Mouse (Mus musculus): ENCODE results near the gene Arhgef10l. TPM values are rescaled to one million over a fixed set of nuclear protein-coding genes. Genes with fewer than 3 reads are reported as not detected.

Arhgef10l gene
- polyA plus RNA-seq, 1 experiment from 2014 or later = 17.1 TPM

DNA sequence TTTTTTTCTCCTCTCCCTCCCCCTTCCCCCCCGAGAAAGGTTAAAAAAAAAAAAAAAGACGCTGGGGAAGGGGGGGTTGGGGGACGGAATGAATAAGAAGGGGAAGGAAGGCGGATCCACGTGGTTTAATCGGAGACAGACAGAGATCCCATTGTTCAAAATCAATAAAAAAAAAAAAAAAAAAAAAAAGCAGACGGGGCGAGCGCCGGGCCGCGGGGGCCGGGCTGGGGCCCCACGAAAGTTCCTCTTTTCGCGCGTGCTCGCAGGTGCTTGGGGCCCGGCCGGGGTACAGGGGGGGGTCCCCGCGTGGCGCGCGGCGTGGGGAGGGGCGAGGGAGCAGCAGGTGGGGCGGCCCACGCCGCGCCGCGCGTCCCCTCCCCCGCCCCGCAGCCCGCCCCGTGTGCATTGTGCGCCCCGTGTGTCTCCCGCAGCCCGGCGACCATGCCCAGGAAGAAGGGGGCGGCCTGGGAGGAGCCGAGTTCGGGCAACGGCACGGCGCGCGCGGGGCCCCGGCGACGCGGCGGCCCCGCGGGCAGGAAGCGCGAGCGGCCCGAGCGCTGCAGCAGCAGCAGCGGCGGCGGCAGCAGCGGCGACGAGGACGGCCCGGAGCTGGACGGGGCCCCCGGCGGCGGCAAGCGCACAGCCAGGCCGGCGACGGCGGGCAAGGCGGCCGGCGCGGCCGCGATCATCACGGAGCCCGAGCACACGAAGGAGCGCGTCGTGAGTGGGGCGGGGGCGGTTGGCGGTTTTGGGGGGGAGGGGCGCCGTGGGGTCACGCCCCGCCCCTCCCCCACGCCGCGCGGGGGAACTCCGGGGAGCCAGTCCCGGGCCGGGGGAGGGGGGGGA is 36.1 kb upstream of the Arhgef10l start:
- peak overlapping the region; percentile 100 for H3K27ac ChIP-seq
- WGBS = 9% methylated on average over 97 of the region's 107 CpGs
- peak; percentile 65 for DNase-seq (ENCODE audit: low spot score)
- peak overlapping the region; percentile 80 for H3K4me3 ChIP-seq
- no peaks in the 10 kb centered on the region for H3K9me3 ChIP-seq (replicated peaks)
- H3K36me3 ChIP-seq = peaks cover 40% of the 10 kb centered on the region
- H3K4me1 ChIP-seq = peaks cover 56% of the 10 kb centered on the region
- H3K27me3 ChIP-seq (ENCODE audit: low read depth, poor library complexity, severe bottlenecking) = peaks cover 21% of the 10 kb centered on the region

DNA sequence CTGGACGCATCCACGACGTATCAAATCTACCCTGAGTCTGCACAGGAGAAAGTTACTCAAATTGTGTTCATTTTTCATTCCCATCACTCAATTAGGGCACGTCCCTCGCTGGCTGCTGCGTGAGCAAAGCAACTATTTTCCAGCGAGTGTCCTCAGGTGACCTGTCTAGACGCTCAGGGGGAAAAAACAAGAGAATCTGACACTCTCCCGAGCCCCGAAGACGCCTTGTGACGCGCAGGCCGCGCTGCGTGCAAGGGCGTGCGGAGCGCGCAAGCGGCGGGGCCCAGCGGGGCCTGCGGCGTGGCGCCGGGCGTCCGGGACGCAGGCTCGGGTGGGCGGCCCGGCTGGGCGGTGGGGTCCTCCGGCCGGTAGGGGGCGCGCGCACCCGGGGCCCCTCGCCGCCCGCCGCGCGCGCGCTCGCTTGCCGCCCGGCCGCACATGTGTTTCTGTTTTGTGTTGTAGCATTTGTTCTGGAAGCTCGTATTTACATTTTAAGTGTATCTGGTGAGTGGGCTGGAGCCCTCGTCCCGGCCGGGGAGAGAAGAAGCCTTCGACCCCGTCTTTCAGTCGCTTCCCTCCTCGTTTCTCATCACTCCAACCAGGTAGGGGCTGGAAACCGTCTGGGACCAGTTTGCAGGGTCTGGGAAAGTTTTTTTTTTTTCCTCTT is 35.4 kb upstream of the Arhgef10l start:
- Histone ChIP-seq H3K27ac (peak overlapping the region; percentile 100), H3K27me3 (ENCODE audit: low read depth, poor library complexity, severe bottlenecking) (peaks cover 21% of the 10 kb centered on the region), H3K9me3 (replicated peaks) (no peaks in the 10 kb centered on the region), H3K4me3 (peak overlapping the region; percentile 80), H3K36me3 (peaks cover 32% of the 10 kb centered on the region), H3K4me1 (peaks cover 54% of the 10 kb centered on the region)
- WGBS = 2% methylated on average over 61 of the region's 61 CpGs
- peak; percentile 94 for DNase-seq (ENCODE audit: low spot score)

- Histone ChIP-seq H3K4me3 (peak within 1 kb of the TSS; percentile 80), H3K27me3 (ENCODE audit: low read depth, poor library complexity, severe bottlenecking) (peaks cover 21% of the 10 kb centered on the region), H3K36me3 (peaks cover 25% of the 10 kb centered on the region), H3K4me1 (peaks cover 47% of the 10 kb centered on the region), H3K9me3 (replicated peaks) (no peaks in the 10 kb centered on the region), H3K27ac (peak within 1 kb of the TSS; percentile 100)
- DNase-seq (ENCODE audit: low spot score) = peak; percentile 55
- WGBS = 5% methylated on average over 20 of the region's 20 CpGs
These were observed 34.6 kb upstream of the Arhgef10l start, which contains the start of gene Rcc2 for GRCm38 (mm10) chr4:140700269-140701018. Gene Rcc2, plus strand, starts transcription at chr4:140700541.

DNA sequence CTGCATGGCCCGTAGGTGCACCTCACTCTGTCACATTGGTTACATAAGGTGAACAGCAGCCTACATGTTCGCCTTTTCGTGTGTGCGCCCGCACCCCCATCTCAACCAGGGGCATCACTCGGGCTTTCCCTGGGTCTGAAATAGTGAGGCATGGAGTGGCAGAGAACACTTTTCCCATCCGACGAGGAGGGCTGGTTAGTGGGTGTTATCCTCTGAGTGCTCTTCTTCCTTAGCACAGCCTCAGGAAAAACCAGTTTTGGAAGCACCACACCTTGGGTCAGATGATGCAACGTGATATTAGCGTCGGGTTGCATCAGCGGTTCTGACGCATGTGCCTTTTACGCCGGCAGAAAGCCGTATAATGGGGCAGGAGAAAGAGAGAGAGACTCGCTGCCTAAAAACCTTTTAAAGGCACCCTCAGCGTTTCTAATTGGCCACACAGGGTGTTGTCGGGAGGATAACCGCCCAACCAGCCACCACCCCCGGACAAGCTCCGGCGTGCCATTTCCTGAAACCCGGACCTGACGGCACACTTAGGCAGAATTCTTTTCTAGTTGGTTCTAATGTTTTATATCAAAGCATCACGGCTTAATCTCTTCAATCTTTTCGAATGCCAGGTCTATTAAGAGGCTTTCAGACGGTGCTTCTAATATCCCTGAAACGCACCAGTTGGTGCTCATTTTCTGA is 33.8 kb upstream of the Arhgef10l start:
- 6% methylated on average over 29 of the region's 29 CpGs for WGBS
- Histone ChIP-seq H3K27ac (peak overlapping the region; percentile 100), H3K4me1 (peaks cover 46% of the 10 kb centered on the region), H3K27me3 (ENCODE audit: low read depth, poor library complexity, severe bottlenecking) (peaks cover 21% of the 10 kb centered on the region), H3K9me3 (replicated peaks) (no peaks in the 10 kb centered on the region), H3K4me3 (peak overlapping the region; percentile 80), H3K36me3 (peaks cover 16% of the 10 kb centered on the region)
- peak; percentile 67 for DNase-seq (ENCODE audit: low spot score)

DNA sequence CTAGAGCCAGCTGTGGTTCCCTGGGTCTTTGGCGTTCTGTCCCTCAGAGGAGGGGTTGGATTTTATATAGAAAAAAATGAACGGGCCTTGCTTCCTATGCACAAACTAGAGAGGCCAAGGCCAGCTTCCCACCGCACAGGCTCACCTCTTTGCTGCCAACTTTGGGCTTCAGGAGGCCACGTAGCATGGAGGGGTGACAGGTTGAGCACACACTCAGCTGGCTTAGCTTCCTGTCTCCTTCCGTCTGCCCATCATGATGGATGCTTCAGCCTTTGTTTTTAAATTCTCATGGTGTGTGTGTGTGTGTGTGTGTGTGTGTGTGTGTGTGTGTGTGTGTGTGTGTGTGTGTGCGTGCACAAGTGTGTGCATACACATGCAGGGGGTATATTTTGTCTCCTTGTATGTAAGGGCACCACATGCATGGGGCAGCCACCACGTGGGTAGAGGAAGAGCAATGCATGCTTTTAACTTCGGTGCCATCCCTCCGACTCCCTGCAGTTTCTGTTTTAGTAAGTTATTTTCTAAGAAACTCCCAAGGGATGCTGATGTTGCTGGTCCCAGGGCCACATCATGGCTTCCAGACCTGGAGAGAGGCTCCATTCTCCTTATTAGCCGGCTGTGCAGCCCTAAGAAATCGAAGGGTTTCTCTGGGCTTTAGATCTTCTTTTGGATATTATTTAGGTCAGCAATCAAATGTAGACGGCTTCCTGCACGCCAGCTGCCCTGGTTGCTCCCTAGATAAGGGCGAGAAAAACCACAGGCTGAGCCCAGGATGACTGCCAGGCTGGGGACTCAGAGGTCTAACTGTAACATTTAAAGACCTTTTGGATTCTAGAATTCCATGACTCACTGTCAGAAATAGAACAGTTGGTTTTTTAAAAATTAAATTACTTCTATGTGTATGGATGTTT is 30.1 kb upstream of the Arhgef10l start:
- no peak overlapping the region for H3K27ac ChIP-seq
- 84% methylated on average over 14 of the region's 14 CpGs for WGBS
- no peak overlapping the region for H3K4me3 ChIP-seq
- DNase-seq (ENCODE audit: low spot score) = no peak
- peaks cover 28% of the 10 kb centered on the region for H3K4me1 ChIP-seq
- no peaks in the 10 kb centered on the region for H3K36me3 ChIP-seq
- H3K27me3 ChIP-seq (ENCODE audit: low read depth, poor library complexity, severe bottlenecking) = peaks cover 21% of the 10 kb centered on the region
- H3K9me3 ChIP-seq (replicated peaks) = no peaks in the 10 kb centered on the region

DNA sequence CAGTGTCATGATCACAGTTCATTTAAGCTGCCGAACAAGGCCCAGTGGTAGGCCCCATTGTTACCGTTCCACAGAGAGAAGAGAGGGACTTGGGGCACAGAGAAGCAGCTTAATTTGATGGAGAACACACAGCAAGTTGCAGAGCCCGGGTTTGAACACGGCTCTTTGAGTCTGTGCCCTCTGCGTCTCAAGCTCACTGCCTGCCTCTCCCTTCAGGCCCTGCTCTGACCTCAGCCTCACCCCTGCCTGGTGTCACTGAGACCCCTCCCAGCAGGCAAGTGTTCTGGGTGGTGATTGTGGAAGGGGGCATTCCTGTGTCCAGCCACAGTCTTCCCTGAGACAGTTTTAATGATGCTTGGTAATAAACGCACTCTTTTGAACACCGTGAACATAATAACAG is 29.3 kb upstream of the Arhgef10l start:
- no peak overlapping the region for H3K4me3 ChIP-seq
- H3K9me3 ChIP-seq (replicated peaks) = no peaks in the 10 kb centered on the region
- peaks cover 21% of the 10 kb centered on the region for H3K27me3 ChIP-seq (ENCODE audit: low read depth, poor library complexity, severe bottlenecking)
- no peak for DNase-seq (ENCODE audit: low spot score)
- H3K4me1 ChIP-seq = peaks cover 26% of the 10 kb centered on the region
- WGBS = 79% methylated on average over 7 of the region's 7 CpGs
- no peaks in the 10 kb centered on the region for H3K36me3 ChIP-seq
- H3K27ac ChIP-seq = peak overlapping the region; percentile 42; the same call in 1 of the 2 replicates

DNA sequence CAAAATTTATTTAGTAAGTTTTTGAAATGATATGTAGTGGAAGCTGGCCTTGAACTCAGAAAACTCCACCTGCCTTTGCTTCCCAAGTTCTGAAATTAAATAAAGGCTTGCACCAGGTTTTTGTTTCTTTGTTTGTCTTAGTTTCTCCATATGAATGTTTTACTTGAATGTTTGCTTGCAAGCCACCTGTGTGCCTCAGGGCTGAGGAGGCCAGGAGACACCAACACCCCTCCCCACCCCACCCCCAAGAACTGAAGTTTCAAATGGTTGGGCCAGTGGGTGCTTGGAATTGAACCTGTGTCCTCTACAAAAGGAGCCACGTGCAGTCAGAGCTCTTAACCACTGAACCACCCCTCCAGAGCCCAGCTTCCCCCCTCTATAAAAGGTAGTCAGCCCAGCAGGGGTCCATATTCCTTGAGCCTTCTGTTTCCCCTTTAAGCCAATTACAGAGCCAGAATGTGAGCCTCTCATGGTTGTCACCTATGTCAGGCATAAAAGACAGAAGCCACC is 28.8 kb upstream of the Arhgef10l start:
- no peak for DNase-seq (ENCODE audit: low spot score)
- peak overlapping the region; percentile 42; the same call in 1 of the 2 replicates for H3K27ac ChIP-seq
- H3K27me3 ChIP-seq (ENCODE audit: low read depth, poor library complexity, severe bottlenecking) = peaks cover 18% of the 10 kb centered on the region
- H3K4me1 ChIP-seq = peaks cover 22% of the 10 kb centered on the region
- 56% methylated on average over 1 of the region's 1 CpGs for WGBS
- H3K36me3 ChIP-seq = no peaks in the 10 kb centered on the region
- no peaks in the 10 kb centered on the region for H3K9me3 ChIP-seq (replicated peaks)
- no peak overlapping the region for H3K4me3 ChIP-seq

DNA sequence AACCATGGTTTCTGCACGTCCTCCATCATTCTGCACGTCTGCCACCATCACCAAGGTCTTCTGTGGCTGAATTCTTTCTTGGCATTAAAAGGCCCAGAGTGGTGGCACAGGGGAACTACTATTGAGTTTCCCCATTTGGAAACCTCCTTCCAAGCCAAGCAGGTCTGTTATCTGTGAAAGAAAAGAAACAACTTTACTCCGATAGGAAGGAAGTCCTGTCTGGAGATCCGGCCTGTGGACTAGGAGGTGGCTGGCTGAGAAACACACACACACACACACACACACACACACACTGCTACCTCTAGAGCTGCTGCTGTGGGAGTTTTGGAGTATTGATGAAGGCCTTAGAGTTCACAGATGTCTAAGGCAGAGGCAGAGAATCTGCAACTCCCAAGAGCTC is 27.7 kb upstream of the Arhgef10l start:
- Histone ChIP-seq H3K4me3 (no peak overlapping the region), H3K27me3 (ENCODE audit: low read depth, poor library complexity, severe bottlenecking) (peaks cover 7% of the 10 kb centered on the region), H3K36me3 (no peaks in the 10 kb centered on the region), H3K4me1 (peaks cover 19% of the 10 kb centered on the region), H3K9me3 (replicated peaks) (no peaks in the 10 kb centered on the region), H3K27ac (no peak overlapping the region)
- DNase-seq (ENCODE audit: low spot score) = no peak
- 90% methylated on average over 4 of the region's 4 CpGs for WGBS

- no peak for DNase-seq (ENCODE audit: low spot score)
- H3K36me3 ChIP-seq = no peaks in the 10 kb centered on the region
- H3K27ac ChIP-seq = no peak overlapping the region
- no peak overlapping the region for H3K4me3 ChIP-seq
- H3K27me3 ChIP-seq (ENCODE audit: low read depth, poor library complexity, severe bottlenecking) = no peaks in the 10 kb centered on the region
- 79% methylated on average over 7 of the region's 7 CpGs for WGBS
- peaks cover 25% of the 10 kb centered on the region for H3K4me1 ChIP-seq
- H3K9me3 ChIP-seq (replicated peaks) = no peaks in the 10 kb centered on the region
These were observed 25.7 kb upstream of the Arhgef10l start for GRCm38 (mm10) chr4:140691481-140691880.

- peaks cover 28% of the 10 kb centered on the region for H3K4me1 ChIP-seq
- no peaks in the 10 kb centered on the region for H3K27me3 ChIP-seq (ENCODE audit: low read depth, poor library complexity, severe bottlenecking)
- H3K4me3 ChIP-seq = no peak overlapping the region
- no peaks in the 10 kb centered on the region for H3K9me3 ChIP-seq (replicated peaks)
- H3K36me3 ChIP-seq = no peaks in the 10 kb centered on the region
- no peak overlapping the region for H3K27ac ChIP-seq
- 77% methylated on average over 16 of the region's 16 CpGs for WGBS
- DNase-seq (ENCODE audit: low spot score) = no peak
These were observed 24.3 kb upstream of the Arhgef10l start for GRCm38 (mm10) chr4:140689873-140690655.
